Mouse (Mus musculus): ENCODE measurements around the gene Sh3bp4. TPM values are rescaled to one million over a fixed set of nuclear protein-coding genes. Genes with fewer than 3 reads are reported as not detected.
A peak's percentile ranks its signal among the peaks of the same experiment; 100 is the strongest.

Sh3bp4 gene
- polyA plus RNA-seq, 1 experiment from 2014 or later: 27.8 TPM

DNA sequence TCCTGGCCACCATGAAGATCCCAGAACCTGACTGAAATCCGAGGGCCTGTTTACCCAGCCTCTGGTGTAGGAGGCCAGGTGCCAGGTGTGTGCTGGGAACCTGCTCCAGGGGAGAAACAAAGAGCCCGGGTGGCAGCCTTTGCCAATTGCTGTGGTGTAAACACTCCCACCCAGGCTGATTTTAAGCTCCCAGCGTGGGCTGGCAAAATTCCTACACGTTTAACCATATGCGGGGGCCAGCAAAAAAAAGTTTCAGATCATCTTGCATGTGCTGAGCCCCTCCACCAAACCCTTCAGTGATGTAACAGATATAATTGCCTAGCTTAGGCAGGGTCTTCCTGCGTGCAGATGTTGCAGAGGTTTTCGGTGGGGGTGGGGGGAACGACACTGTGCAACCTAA, 4.9 kb downstream of the Sh3bp4 start:
- H3K27ac ChIP-seq (ENCODE audit: low read length): no peak overlapping the region
- H3K4me3 ChIP-seq (ENCODE audit: low read length): no peak overlapping the region
- H3K4me2 ChIP-seq (ENCODE audit: low read depth, low read length): no peak overlapping the region
- no peak overlapping the region for H3K9ac ChIP-seq (ENCODE audit: low read length)
- H3K4me1 ChIP-seq (replicated peaks; ENCODE audit: control insufficient read depth, insufficient read depth, low read length): peaks cover 39% of the 10 kb centered on the region
- H3K9me3 ChIP-seq (ENCODE audit: control insufficient read depth, low read length): no peaks in the 10 kb centered on the region
- WGBS: 52% methylated on average over 8 of the region's 8 CpGs
- H3K27me3 ChIP-seq (ENCODE audit: control insufficient read depth, insufficient read depth, low read depth, low read length): no peaks in the 10 kb centered on the region
- no peaks in the 10 kb centered on the region for H3K36me3 ChIP-seq (ENCODE audit: control insufficient read depth, insufficient read depth, low read length)
- no peak for ATAC-seq (ENCODE audit: low read depth)

DNA sequence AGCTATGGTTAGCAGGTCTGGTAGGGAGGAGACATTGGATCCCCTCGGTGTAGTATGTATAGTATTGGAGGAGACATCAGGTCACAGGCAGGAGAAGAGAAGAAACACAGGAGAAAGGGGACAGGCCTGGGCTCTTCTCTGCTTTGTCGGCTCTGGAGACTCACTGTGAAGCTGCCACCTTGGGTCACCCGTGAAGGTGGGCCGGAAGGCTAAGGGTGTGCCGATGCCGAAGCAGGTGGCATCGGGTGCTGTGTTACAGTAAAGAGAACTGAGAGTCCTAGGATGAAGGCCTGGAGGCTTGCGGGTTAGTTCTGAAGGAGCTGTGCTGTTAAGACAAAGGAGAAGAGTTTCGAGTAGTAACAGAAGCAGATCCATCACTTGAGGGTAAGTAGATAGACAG, 6.6 kb downstream of the Sh3bp4 start:
- ATAC-seq (ENCODE audit: low read depth): no peak

DNA sequence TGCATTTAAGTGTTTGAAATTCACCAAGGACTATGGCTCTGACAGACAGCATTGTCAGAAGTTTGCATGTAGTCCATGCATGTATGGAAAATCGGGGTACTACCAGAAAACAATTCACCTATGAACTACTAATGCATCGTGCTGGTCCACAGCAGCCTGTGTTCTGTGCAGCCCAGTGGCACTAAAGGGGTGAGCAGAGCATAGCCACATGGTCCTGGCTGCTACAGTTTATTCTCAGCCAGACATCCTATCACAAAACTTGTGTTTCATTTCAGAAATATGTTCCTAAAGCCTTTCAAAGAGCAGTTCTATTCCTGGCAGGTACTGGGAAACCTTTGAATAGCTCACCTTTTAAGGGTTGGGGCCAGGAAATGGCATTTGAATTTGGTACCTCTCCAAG, 8.0 kb downstream of the Sh3bp4 start:
- 69% methylated on average over 2 of the region's 2 CpGs for WGBS

More for the DNA sequence above, 6.6 kb downstream of the Sh3bp4 start:
- WGBS: 86% methylated on average over 9 of the region's 9 CpGs
- no peak overlapping the region for H3K4me2 ChIP-seq (ENCODE audit: low read depth, low read length)
- H3K4me3 ChIP-seq (ENCODE audit: low read length): no peak overlapping the region
- H3K9ac ChIP-seq (ENCODE audit: low read length): no peak overlapping the region
- H3K9me3 ChIP-seq (ENCODE audit: control insufficient read depth, low read length): no peaks in the 10 kb centered on the region
- peaks cover 51% of the 10 kb centered on the region for H3K4me1 ChIP-seq (replicated peaks; ENCODE audit: control insufficient read depth, insufficient read depth, low read length)
- H3K36me3 ChIP-seq (ENCODE audit: control insufficient read depth, insufficient read depth, low read length): no peaks in the 10 kb centered on the region
- no peak overlapping the region for H3K27ac ChIP-seq (ENCODE audit: low read length)
- no peaks in the 10 kb centered on the region for H3K27me3 ChIP-seq (ENCODE audit: control insufficient read depth, insufficient read depth, low read depth, low read length)

DNA sequence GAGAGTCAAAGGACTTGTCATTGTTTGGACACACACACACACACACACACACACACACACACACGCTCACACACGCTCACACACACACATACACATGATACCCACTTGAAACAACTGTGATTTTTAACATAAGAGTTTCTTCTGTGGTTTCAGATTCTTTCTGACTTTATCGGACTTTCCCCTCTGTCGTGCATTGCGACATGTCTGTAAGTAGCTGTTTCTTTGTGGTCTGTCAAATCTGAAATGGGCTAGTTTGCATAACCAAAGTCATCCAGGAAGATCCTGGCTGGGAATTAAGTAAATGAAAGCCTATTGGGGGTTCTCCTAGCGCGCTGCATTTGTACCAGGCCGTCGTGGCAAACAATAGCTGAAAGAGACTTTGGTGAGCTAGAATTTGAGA, 8.5 kb downstream of the Sh3bp4 start:
- Histone ChIP-seq H3K4me2 (ENCODE audit: low read depth, low read length) (no peak overlapping the region; the same call in 1 of the 2 replicates), H3K9me3 (ENCODE audit: control insufficient read depth, low read length) (no peaks in the 10 kb centered on the region), H3K27ac (ENCODE audit: low read length) (peak overlapping the region; percentile 19), H3K9ac (ENCODE audit: low read length) (no peak overlapping the region), H3K27me3 (ENCODE audit: control insufficient read depth, insufficient read depth, low read depth, low read length) (no peaks in the 10 kb centered on the region), H3K4me3 (ENCODE audit: low read length) (no peak overlapping the region), H3K4me1 (replicated peaks; ENCODE audit: control insufficient read depth, insufficient read depth, low read length) (peaks cover 39% of the 10 kb centered on the region), H3K36me3 (ENCODE audit: control insufficient read depth, insufficient read depth, low read length) (no peaks in the 10 kb centered on the region; the same call in 1 of the 2 replicates)
- no peak; the same call in 1 of the 2 replicates for ATAC-seq (ENCODE audit: low read depth)
- 31% methylated on average over 9 of the region's 9 CpGs for WGBS

More for the DNA sequence above, 8.0 kb downstream of the Sh3bp4 start:
- Histone ChIP-seq H3K4me3 (ENCODE audit: low read length) (no peak overlapping the region), H3K27ac (ENCODE audit: low read length) (peak overlapping the region; percentile 14; the same call in 1 of the 2 replicates), H3K27me3 (ENCODE audit: control insufficient read depth, insufficient read depth, low read depth, low read length) (no peaks in the 10 kb centered on the region), H3K4me1 (replicated peaks; ENCODE audit: control insufficient read depth, insufficient read depth, low read length) (peaks cover 41% of the 10 kb centered on the region), H3K9ac (ENCODE audit: low read length) (no peak overlapping the region), H3K36me3 (ENCODE audit: control insufficient read depth, insufficient read depth, low read length) (no peaks in the 10 kb centered on the region), H3K9me3 (ENCODE audit: control insufficient read depth, low read length) (no peaks in the 10 kb centered on the region), H3K4me2 (ENCODE audit: low read depth, low read length) (no peak overlapping the region)
- ATAC-seq (ENCODE audit: low read depth): no peak

DNA sequence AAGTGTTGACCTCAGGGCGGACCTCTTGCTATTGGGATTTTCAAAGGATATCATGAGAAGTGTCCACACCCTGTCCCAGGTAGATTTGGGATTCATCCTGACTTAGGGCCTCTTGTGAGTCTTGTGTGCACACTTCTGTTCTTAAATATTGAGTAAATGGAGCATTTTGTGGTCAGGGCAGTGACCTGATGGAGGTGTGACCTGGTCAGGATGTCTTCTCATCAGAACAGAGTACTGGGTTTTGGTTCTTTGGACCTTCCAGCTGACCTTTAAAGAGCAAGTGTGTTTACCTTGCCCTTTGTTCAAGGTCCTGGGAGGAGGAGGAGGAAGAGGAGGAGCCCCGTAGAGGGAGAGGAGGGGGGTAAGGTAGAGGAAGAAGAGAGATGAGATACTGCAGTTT, 9.0 kb downstream of the Sh3bp4 start:
- peak overlapping the region; percentile 19 for H3K27ac ChIP-seq (ENCODE audit: low read length)
- WGBS: 52% methylated on average over 2 of the region's 2 CpGs
- no peaks in the 10 kb centered on the region for H3K27me3 ChIP-seq (ENCODE audit: control insufficient read depth, insufficient read depth, low read depth, low read length)
- H3K4me3 ChIP-seq (ENCODE audit: low read length): no peak overlapping the region
- no peaks in the 10 kb centered on the region; the same call in 1 of the 2 replicates for H3K36me3 ChIP-seq (ENCODE audit: control insufficient read depth, insufficient read depth, low read length)
- H3K9me3 ChIP-seq (ENCODE audit: control insufficient read depth, low read length): no peaks in the 10 kb centered on the region
- no peak overlapping the region for H3K4me2 ChIP-seq (ENCODE audit: low read depth, low read length)
- H3K4me1 ChIP-seq (replicated peaks; ENCODE audit: control insufficient read depth, insufficient read depth, low read length): peaks cover 39% of the 10 kb centered on the region
- no peak for ATAC-seq (ENCODE audit: low read depth)
- no peak overlapping the region for H3K9ac ChIP-seq (ENCODE audit: low read length)

DNA sequence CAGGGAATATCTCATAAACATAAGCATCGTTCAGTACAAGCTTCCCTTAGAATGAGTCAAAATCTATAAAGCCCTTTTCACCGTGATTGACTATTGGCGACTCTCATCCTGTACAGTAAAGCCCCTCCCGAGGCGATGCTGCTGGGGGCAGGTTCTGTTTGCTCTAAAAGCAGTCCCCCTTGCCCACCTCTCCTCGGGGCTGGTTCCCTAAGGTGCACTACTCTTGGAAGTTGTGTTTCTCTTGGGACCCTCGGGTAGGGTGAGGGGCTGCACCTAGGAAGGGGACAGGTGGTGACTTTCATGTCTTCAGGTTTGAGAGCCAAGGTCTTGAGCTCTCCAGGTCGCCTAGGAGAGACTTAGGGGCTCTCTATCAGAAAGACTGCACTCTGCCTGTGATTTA, 10.2 kb downstream of the Sh3bp4 start:
- no peaks in the 10 kb centered on the region for H3K27me3 ChIP-seq (ENCODE audit: control insufficient read depth, insufficient read depth, low read depth, low read length)
- H3K4me3 ChIP-seq (ENCODE audit: low read length): no peak overlapping the region
- no peak for ATAC-seq (ENCODE audit: low read depth)
- no peak overlapping the region for H3K4me2 ChIP-seq (ENCODE audit: low read depth, low read length)
- no peak overlapping the region for H3K27ac ChIP-seq (ENCODE audit: low read length)
- 70% methylated on average over 8 of the region's 8 CpGs for WGBS
- no peak overlapping the region for H3K9ac ChIP-seq (ENCODE audit: low read length)
- peaks cover 32% of the 10 kb centered on the region for H3K4me1 ChIP-seq (replicated peaks; ENCODE audit: control insufficient read depth, insufficient read depth, low read length)
- no peaks in the 10 kb centered on the region for H3K9me3 ChIP-seq (ENCODE audit: control insufficient read depth, low read length)
- no peaks in the 10 kb centered on the region; the same call in 1 of the 2 replicates for H3K36me3 ChIP-seq (ENCODE audit: control insufficient read depth, insufficient read depth, low read length)

DNA sequence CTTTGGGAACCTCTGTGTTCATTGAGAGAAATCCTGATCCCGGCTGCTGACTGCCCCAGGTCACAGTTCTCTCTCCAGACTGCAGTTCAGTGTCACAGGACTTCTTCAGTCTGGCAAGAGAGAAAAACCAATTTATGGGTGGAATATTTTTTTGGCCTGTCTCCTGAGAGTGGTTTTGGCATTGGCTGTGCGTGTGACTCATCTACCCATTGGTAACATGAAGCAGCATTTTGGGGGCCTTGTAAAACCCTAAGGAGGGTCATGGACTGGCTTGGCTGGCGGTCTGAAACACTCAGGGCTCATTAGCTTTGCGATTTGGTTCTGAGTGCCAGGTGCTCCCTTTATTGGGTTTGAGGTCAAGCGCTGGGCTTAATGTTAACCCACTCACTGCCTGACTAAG, 10.6 kb downstream of the Sh3bp4 start:
- no peak for ATAC-seq (ENCODE audit: low read depth)
- Histone ChIP-seq H3K9me3 (ENCODE audit: control insufficient read depth, low read length) (no peaks in the 10 kb centered on the region), H3K4me3 (ENCODE audit: low read length) (no peak overlapping the region), H3K9ac (ENCODE audit: low read length) (no peak overlapping the region), H3K4me2 (ENCODE audit: low read depth, low read length) (no peak overlapping the region), H3K27ac (ENCODE audit: low read length) (no peak overlapping the region), H3K36me3 (ENCODE audit: control insufficient read depth, insufficient read depth, low read length) (no peaks in the 10 kb centered on the region; the same call in 1 of the 2 replicates), H3K4me1 (replicated peaks; ENCODE audit: control insufficient read depth, insufficient read depth, low read length) (peaks cover 32% of the 10 kb centered on the region), H3K27me3 (ENCODE audit: control insufficient read depth, insufficient read depth, low read depth, low read length) (no peaks in the 10 kb centered on the region)
- WGBS: 62% methylated on average over 5 of the region's 5 CpGs

DNA sequence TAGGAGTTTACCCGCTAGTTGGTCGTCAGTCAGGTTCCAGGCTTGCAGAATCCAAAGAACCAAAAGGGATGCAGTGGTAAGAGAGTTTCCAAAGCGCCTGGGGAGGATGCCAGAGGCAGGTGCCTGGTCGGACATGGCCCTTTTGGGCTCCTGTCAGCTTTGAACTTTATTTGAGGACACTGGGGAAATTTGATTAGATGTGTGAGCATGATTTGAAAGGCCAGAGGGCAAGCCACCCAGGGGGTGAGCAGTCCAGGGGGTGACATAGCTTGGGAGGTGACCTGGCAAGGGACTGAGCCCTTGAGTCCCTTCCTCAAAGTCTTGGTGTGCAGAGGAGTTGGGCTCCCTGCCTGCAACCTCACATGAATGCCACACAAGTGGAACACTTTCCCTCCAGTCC, 11.2 kb downstream of the Sh3bp4 start:
- no peak for ATAC-seq (ENCODE audit: low read depth)
- Histone ChIP-seq H3K4me1 (replicated peaks; ENCODE audit: control insufficient read depth, insufficient read depth, low read length) (peaks cover 32% of the 10 kb centered on the region), H3K4me3 (ENCODE audit: low read length) (no peak overlapping the region), H3K36me3 (ENCODE audit: control insufficient read depth, insufficient read depth, low read length) (no peaks in the 10 kb centered on the region; the same call in 1 of the 2 replicates), H3K27me3 (ENCODE audit: control insufficient read depth, insufficient read depth, low read depth, low read length) (no peaks in the 10 kb centered on the region), H3K27ac (ENCODE audit: low read length) (no peak overlapping the region), H3K4me2 (ENCODE audit: low read depth, low read length) (no peak overlapping the region), H3K9ac (ENCODE audit: low read length) (no peak overlapping the region), H3K9me3 (ENCODE audit: control insufficient read depth, low read length) (no peaks in the 10 kb centered on the region)
- WGBS: 73% methylated on average over 4 of the region's 4 CpGs

DNA sequence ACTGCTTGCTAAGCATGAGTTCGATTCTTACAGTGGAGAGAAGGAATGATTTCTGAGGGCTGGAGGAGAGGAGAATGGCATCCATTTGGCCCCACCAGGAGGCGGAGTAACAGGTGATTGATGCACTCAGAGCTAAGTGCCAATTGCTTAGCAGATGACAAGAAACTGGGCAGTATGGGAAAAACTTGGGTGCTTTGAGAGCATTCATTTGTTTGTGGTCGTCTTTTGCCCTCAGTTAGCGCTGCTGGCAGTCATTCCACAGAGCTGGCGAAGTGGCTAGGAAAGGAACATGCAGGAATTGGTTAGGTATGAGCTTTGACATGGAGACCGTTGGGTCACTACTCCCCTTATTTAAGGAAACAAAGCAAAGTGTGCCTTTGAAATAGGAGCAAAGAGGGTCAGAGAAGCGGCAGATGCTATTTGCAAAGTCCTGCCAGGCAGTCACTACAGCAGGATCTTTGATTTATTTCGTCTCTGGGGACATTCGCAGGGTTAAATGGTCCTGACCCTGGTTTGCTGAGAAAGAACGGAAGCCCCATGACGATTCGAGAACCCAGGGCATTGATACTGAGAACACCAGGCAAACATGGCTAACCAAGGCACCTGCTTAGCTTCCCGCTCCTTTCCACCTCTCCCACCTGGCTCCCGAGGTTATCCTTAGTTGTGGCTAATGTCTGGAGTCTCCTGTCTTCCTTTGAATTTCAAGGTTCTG, 12.1 kb downstream of the Sh3bp4 start:
- Histone ChIP-seq H3K27me3 (ENCODE audit: control insufficient read depth, insufficient read depth, low read depth, low read length) (no peaks in the 10 kb centered on the region), H3K27ac (ENCODE audit: low read length) (no peak overlapping the region), H3K9me3 (ENCODE audit: control insufficient read depth, low read length) (no peaks in the 10 kb centered on the region), H3K4me1 (replicated peaks; ENCODE audit: control insufficient read depth, insufficient read depth, low read length) (peaks cover 32% of the 10 kb centered on the region), H3K9ac (ENCODE audit: low read length) (no peak overlapping the region), H3K4me2 (ENCODE audit: low read depth, low read length) (no peak overlapping the region), H3K36me3 (ENCODE audit: control insufficient read depth, insufficient read depth, low read length) (no peaks in the 10 kb centered on the region; the same call in 1 of the 2 replicates), H3K4me3 (ENCODE audit: low read length) (no peak overlapping the region)
- 61% methylated on average over 14 of the region's 14 CpGs for WGBS
- ATAC-seq (ENCODE audit: low read depth): no peak
